Mouse (Mus musculus) cerebellum, adult 8-10 months (tissue): ENCODE data around the gene Olfr449.

ENCODE experiments used
- DNase-seq: peaks from one replicate; pipeline ENCODE4 v3.0.0; 2022

Gene Olfr449

GRCm38 (mm10) chr6:42834084-42834483, at the start of gene Olfr449:
TSS of gene Olfr449 (plus strand) at chr6:42834384.
- DNase-seq: no peak

- DNase-seq: no peak
Observed at GRCm38 (mm10) chr6:42784793-42785192, 49.4 kb upstream of the Olfr449 start, which contains the start of gene Olfr452. TSS of gene Olfr452 (plus strand) at chr6:42785093.

DNA sequence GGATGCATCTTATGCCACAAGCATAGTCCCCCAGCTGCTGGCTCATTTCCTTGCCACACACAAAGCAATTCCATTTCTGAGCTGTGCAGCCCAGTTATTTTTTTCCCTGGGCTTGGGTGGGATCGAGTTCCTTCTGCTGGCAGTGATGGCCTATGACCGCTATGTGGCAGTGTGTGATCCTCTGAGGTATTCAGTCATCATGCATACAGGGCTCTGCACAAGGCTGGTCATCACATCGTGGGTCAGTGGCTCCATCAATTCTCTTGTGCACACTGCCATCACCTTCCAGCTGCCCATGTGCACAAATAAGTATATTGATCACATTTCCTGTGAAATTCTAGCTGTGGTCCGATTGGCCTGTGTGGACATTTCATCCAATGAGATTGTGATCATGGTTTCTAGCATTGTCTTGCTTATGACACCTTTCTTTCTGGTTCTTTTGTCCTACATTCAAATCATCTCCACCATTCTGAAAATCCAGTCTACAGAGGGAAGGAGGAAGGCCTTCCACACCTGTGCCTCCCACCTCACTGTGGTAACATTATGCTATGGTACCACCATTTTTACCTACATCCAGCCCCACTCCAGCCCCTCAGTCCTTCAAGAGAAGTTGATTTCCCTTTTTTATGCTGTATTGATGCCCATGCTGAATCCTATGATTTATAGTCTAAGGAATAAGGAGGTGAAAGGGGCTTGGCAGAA, 43.8 kb upstream of the Olfr449 start:
- DNase-seq: no peak

- DNase-seq: no peak
Observed at GRCm38 (mm10) chr6:42790949-42791556, 43.1 kb upstream of the Olfr449 start.

GRCm38 (mm10) chr6:42794982-42795381, 39.2 kb upstream of the Olfr449 start:
- no peak for DNase-seq

- DNase-seq: no peak
Observed at GRCm38 (mm10) chr6:42811639-42812038, 22.5 kb upstream of the Olfr449 start, which contains the start of gene Olfr450. TSS of gene Olfr450 (plus strand) at chr6:42811939.

DNA sequence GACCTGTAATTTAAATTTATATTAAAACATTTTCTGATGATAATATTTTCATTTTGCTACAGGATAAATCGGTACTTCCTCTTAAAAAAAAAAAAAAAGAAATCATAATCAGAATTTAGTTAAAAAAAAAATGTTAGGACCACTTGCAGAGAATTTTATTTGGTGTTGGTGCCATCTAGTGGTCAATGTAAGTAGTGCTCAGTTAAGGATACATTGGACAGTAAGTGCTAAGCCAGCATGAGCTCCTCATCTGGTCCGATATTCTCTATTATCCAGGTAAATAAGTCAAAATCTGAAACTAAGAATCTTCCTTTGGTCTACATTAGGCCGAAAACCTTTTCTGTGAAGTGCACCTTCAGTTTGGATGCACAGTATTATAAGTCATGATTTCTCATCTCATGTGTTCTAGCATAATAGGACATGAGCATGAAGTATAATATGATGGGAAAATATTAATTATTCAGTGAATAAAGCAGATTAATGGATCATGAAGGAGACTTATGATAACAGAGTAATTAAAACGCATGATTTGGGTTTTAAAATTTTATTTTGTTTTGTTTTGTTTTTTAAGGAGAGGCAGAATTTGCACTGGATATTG, 26.1 kb downstream of the Olfr449 start:
- peak; percentile 34 for DNase-seq

- DNase-seq: no peak
Observed at GRCm38 (mm10) chr6:42869695-42870094, 35.5 kb downstream of the Olfr449 start.

GRCm38 (mm10) chr6:42876323-42876722, 42.1 kb downstream of the Olfr449 start:
- no peak for DNase-seq
